Mouse (Mus musculus): ENCODE measurements around the gene Oxld1. TPM values are rescaled to one million over a fixed set of nuclear protein-coding genes. Genes with fewer than 3 reads are reported as not detected.

The Oxld1 gene
- 10 to 100 TPM; 10.4 to 10.5 TPM for total RNA-seq (2021)
- long read RNA-seq, transcript Oxld1-201 (2 exons, 813 nt): major isoform, 6 of 16 reads
- long read RNA-seq, partial matches to known transcripts: 0 of 16 reads
- long read RNA-seq, other reads (novel, unspliced or antisense): 10 of 16 reads

DNA sequence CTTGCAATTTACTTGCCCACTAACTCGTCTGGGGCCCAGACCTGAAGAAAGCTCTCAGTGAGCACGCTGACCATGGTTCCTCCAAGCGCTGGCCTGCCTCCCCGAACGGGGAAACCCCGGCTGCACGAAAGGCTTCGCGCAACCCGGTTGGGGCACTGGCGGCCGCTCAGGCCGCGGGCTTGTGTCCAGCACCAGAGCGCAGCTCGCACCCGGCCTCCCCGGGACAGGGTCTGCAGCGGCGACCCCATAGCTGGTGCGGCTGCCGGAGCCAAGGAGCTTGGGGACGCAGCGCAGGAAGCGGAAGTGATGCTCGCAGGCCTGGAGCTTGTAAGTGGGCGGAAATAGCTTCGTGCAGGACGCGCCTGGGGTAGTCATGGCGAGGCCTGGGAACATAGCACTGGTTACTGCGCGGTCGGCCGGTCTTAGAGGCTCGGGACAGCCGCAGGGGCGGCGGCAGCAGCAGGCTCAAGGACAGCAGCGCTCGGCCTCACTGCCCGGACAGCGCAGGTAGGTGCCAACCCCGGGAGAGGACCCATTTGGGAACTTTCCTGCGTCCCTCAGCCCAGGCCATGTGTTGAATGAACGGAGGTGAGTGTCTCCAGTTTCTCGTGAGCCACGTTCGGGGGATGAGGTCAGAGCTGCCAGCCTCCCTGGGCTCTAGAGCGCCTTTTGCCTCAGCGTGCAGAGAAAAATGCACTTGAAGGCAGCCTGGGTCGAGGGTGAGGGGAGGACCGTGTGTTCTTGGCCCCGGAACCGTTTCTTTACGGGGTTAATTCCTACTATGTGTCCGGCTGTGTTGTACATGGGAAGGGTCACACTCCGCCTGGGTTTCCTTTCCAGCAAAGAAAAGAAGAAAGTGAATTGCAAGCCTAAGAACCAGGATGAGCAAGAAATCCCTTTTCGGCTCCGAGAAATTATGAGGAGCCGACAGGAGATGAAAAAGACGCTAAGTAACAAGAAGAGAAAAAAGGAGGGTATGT is at the start of gene Oxld1, which contains the start of gene Ccdc137:
TSS of gene Oxld1 (minus strand) at position 297 of the 980 bp plus-strand sequence.
TSS of gene Ccdc137 (plus strand) at position 344 of the 980 bp plus-strand sequence.
- peak; percentile 79 to 81 for DNase-seq (ENCODE audit: low spot score in 2 of 2)

DNA sequence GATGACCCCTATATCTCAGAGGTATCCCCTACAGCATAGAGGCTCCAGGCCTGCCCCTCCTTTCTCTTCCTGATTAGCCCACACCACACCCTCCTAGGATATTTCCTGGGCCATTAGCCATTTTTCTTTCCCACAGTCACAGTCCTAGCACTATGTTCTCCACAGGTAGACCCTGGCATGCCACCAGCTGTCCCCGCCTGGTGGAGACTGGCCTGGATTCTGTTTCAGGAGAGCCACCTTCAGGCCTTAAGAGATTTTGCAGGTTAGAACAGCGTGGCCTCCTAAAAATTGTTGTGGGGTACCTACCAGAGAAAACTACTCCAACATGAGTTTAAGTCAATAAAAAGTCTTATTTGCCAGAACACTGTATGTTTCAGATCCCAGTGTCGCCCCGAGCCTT is 49.0 kb upstream of the Oxld1 start:
- DNase-seq (ENCODE audit: low spot score in 2 of 2): no peak

GRCm38 (mm10) chr11:120505661-120506060 is 47.8 kb upstream of the Oxld1 start:
- DNase-seq (ENCODE audit: low spot score in 2 of 2): no peak

DNA sequence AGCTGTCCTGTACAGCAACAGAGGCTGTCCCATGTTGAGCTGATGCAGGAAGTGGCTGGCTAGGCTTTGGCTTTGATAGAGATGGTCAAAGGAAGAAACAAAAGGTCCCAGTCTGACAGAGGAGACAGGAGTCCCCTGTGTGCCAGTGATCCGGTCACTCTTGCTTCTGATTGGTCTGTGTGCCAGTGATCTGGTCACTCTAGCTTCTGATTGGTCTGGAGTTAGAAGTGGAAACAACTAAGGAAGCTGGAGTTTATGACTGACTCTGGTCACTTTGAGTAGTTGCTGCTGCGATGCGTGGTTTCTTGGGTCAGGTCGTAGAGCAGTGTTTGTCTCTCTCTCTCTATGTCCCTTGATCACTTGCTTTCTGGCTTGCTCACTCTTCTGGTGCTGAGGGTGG is 43.8 kb upstream of the Oxld1 start:
- DNase-seq (ENCODE audit: low spot score in 2 of 2): no peak

DNA sequence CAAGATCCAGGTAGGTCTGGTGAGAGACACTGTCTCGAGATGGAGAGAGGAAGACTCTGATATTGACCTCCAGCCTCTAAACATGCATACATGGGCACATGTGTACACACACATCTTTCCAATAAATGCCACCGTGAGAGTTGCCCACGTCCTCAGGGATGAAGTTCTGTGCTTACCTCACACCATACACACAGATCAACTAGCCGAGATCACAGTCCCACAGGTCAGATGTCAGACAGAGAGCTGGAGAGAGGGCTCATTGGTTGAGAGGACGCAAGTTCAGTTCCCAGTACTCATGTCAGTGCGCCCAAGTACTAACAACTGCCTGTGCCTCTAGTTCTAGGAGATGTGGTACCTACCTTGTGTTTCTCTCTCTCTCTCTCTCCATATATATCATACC is 43.1 kb upstream of the Oxld1 start:
- no peak for DNase-seq (ENCODE audit: low spot score in 2 of 2)

DNA sequence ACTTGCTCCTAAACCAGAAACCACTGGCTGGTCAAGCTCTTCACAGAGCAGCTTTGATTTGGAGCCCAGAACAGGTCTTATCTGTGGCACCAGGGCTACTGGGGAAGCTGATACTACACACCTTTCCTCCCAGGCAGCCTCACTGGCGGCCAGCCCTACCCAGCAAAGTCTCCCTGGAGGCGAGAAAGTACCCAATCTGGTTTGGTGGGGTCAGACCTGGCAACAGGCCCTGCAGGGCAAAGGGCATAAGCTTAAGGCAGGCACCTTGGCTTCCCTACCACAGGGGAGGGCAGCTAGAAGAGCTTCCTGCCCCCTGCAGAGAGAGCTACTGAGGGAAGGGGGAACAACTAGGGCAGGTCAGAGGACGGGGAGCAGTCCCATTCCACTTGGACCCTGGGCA is 42.5 kb upstream of the Oxld1 start:
- DNase-seq (ENCODE audit: low spot score in 2 of 2): no peak

DNA sequence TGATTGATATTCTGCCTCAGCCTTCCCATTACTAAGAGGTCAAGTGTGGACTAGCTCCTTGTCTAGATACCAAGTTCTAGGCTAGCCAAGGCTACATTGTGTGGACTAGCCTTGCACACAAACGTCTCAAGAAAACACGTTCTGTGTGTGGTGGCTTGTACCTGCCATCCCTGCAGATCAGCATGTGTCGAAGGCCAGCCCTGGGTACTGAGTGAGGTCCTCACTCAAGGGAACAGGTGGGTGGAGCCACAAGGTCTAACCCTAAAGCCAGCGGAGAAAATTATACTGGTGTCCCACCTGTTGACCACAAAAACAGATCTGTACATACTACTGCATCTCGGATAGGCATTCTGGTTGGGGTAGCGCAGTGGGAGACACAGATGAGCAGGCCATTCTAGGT is 42.0 kb upstream of the Oxld1 start:
- no peak for DNase-seq (ENCODE audit: low spot score in 2 of 2)

DNA sequence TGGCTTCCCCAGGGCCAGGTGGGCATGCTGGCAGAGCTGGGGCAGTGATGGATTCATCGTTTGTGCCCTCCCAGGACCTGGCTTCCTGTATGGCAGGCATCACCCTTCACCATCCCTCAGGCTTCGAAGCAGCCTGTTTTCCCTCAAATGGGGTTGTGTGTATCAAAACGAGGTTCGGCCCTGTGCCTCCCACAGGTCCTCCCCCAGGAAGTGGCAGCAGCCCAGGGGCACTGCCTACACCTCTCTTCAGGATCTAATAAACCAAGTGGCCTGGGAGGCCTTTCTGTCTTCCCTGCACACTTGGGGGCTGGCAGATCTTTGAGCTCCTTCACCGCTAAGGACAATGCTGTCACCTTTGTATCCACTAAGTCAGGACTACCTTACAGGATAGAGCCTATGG is 41.0 kb upstream of the Oxld1 start:
- DNase-seq (ENCODE audit: low spot score in 2 of 2): no peak

DNA sequence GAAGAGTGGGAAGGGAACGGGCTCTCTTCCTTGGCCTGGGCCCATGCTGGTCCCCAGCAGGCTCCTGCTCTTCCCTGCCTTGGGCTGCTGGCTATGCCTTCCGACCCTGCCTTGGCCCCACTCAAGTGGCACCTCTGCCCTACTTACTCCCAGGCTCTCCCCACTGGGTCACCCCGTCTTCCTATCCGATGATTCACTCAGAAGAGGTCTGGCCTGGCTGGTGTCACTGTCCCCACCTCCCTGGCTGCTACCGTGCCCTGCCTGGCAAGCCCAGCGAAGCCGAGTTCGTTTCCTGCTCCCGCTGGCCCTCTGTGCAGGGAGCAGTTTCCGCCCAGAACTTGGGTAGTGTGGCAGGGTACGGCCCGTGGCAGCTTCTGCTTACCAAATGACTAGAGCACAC is 40.4 kb upstream of the Oxld1 start:
- no peak for DNase-seq (ENCODE audit: low spot score in 2 of 2)

DNA sequence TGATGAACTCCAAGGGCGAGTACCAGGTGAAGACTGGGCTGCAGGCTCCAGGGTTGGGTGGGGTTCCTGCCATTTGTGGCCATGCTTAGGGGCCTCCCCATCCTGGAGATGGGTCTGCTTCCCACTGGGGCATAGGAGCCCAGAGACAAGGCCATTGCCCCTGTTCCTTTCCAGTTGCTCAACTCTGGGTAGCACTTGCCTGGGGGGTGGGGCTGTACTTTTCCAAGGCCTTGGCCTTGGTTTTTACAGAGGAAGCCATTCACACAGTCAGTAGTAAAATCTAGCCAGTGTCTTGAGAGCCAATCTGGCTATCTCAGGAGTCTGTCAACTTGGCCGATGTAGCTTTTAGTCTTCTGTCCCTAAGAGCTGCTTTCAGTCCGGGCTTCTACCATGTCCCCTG is 39.6 kb upstream of the Oxld1 start:
- no peak for DNase-seq (ENCODE audit: low spot score in 2 of 2)

- no peak for DNase-seq (ENCODE audit: low spot score in 2 of 2)
Measured at GRCm38 (mm10) chr11:120493911-120494310, 36.0 kb upstream of the Oxld1 start.

GRCm38 (mm10) chr11:120493351-120493750 is 35.5 kb upstream of the Oxld1 start:
- DNase-seq (ENCODE audit: low spot score in 2 of 2): no peak

DNA sequence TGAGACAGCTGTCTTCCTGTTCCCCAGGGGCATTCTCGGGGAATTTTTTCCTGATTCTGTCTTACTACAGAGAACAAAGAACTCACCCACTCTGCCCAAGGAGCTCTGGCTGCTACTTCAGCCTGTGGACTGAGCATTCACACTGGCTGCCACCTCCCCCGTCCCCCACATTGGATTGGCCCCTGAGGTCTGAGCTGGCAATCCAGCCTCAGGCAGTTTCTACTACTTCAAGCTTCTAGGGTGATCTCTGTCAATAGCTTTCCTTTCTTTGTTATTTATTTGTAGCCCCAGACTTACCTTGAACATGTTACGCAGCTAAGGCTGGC is 35.0 kb upstream of the Oxld1 start:
- no peak for DNase-seq (ENCODE audit: low spot score in 2 of 2)

- DNase-seq (ENCODE audit: low spot score in 2 of 2): peak; percentile 23 to 35
Measured at GRCm38 (mm10) chr11:120492024-120492877, 34.4 kb upstream of the Oxld1 start.

DNA sequence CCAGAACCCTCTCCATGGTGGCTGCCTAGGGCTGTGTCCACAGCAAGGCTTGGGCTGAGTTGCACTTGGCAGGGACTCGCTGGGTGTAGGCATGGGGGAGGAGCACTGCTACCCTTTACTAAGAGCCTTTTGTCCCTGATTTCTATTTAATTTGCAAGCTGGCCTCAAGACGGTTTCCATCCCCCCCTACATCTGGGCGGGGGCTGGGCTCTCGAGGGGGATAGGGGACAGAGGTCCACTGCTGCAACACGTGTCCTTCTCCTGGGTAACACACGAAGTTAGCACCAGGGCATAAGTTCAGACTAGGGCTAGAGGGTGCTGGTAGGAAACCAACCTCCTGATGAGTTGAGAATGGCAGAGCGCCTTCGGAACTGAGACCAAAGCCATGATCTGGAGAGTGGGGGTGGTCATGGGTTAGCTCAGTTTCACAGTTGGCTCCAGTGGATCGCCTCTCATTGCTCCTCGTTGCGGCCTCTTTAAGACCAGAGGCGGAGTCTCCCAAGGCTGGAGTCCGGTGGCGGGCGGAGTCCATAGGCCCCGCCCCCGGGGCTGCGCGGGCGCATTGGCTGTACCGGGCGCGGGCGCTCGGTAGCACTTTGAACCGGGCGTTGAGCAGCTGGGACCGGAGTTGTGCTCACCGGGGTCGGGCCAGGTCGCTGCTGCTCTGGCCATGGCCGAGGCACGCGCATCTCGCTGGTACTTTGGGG is 33.6 kb upstream of the Oxld1 start, which contains the start of gene Slc25a10:
TSS of gene Slc25a10 (plus strand) at position 524 of the 707 bp plus-strand sequence.
- DNase-seq (ENCODE audit: low spot score in 2 of 2): peak; percentile 83 to 87

- peak; percentile 28 to 39 for DNase-seq (ENCODE audit: low spot score in 2 of 2)
Measured at GRCm38 (mm10) chr11:120490291-120491046, 32.6 kb upstream of the Oxld1 start.

GRCm38 (mm10) chr11:120489054-120489761 is 31.3 kb upstream of the Oxld1 start:
- peak; percentile 63 to 74 for DNase-seq (ENCODE audit: low spot score in 2 of 2)

GRCm38 (mm10) chr11:120488516-120488915 is 30.6 kb upstream of the Oxld1 start:
- no peak for DNase-seq (ENCODE audit: low spot score in 2 of 2)

DNA sequence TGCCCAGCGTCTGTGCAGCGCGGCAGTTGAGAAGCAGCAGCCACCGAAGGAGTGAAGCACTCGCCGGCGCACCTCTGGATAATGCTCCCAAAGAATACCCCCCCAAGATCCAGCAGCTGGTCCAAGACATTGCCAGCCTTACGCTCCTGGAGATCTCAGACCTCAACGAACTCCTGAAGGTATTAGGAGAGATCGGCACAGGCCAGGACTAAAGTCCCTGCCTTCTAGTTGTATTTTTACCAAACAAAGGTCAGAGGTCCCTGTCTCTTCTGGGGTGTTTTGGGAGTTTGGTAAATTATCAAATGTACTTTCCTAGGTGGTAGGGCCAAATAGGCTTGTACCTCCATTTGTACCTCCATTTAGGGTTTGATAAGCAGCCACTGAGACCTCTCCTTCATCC is 27.4 kb upstream of the Oxld1 start:
- DNase-seq (ENCODE audit: low spot score in 2 of 2): no peak

Data from layer of hippocampus, postnatal 10 days (tissue).